Mouse (Mus musculus) liver, adult 2 months (tissue): ENCODE data around the gene Lst1. TPM values are rescaled to one million over a fixed set of nuclear protein-coding genes. Genes with fewer than 3 reads are reported as not detected.
A peak's percentile ranks its signal among the peaks of the same experiment; 100 is the strongest.

ENCODE experiments used
- DNase-seq: peaks from one replicate; pipeline ENCODE4 v3.0.0-alpha.2; 2011; ENCODE audit warnings: low read depth, low spot score; ENCODE audit errors: extremely low read depth
- H3K27ac ChIP-seq: fragments of 200-500 bp; replicated peaks from 2 replicates; pipeline ENCODE4 v1.5.1; 2012; ENCODE audit warnings: low read depth, mild to moderate bottlenecking, control low read depth, inconsistent platforms, low read length; ENCODE audit not compliant: insufficient read depth
- H3K27me3 ChIP-seq: fragments of 200-500 bp; 2 replicates; pipeline ENCODE4 v1.6.1; 2012; ENCODE audit warnings: mild to moderate bottlenecking, moderate library complexity, low read length, inconsistent platforms; ENCODE audit not compliant: control insufficient read depth, insufficient read depth
- H3K36me3 ChIP-seq: fragments of 200-500 bp; 2 replicates; pipeline ENCODE4 v1.6.1; 2012; ENCODE audit warnings: low read length, inconsistent platforms; ENCODE audit not compliant: control insufficient read depth, insufficient read depth
- H3K4me1 ChIP-seq: fragments of 200-500 bp; 2 replicates; pipeline ENCODE4 v1.6.1; 2011; ENCODE audit warnings: low read length; ENCODE audit not compliant: control insufficient read depth, insufficient read depth
- H3K4me3 ChIP-seq: fragments of 200-500 bp; 2 replicates; pipeline ENCODE4 v1.5.1; 2011; ENCODE audit warnings: low read depth, mild to moderate bottlenecking, control low read depth, low read length, moderate library complexity; ENCODE audit not compliant: insufficient read depth
- H3K79me2 ChIP-seq: fragments of 200-500 bp; 2 replicates; pipeline ENCODE4 v1.6.1; 2012; ENCODE audit warnings: inconsistent platforms, mild to moderate bottlenecking, low read length, moderate library complexity; ENCODE audit not compliant: control insufficient read depth, insufficient read depth
- H3K9ac ChIP-seq: fragments of 200-500 bp; 2 replicates; pipeline ENCODE4 v1.6.1; 2012; ENCODE audit warnings: low read depth, mild to moderate bottlenecking, control low read depth, inconsistent platforms, low read length
- CTCF ChIP-seq: fragments of 200-500 bp; IDR thresholded peaks from 2 replicates; pipeline ENCODE4 v1.5.1; 2011; ENCODE audit warnings: low read depth, low read length, control low read depth
- POLR2A ChIP-seq: fragments of 200-500 bp; IDR thresholded peaks from 2 replicates; pipeline ENCODE4 v1.6.1; 2011; ENCODE audit warnings: low read length, control low read depth; ENCODE audit not compliant: insufficient read depth; ENCODE audit errors: extremely low read depth
- whole genome bisulfite sequencing: fragments of 180-500 bp; shearing (Covaris S2); methylation state at CpG from one replicate; pipeline ENCODE4 v1.1.7; 2018; 5-methylcytosine and 5-hydroxymethylcytosine counted together
- polyA plus RNA-seq: library from polyadenylated mRNA; depleted of rRNA; stranded (reverse); fragments of >200 nt; gene quantifications from 2 replicates; pipeline ENCODE4 v1.2.3, GENCODE M21; 2012
- total RNA-seq: library from RNA; depleted of rRNA; stranded (reverse); fragments of >200 nt; gene quantifications from 2 replicates; pipeline ENCODE4 v1.2.3, GENCODE M21; 2014

Lst1 gene
- total and polyA plus RNA-seq, 2 experiments, result 10.2 to 11.8 TPM

DNA sequence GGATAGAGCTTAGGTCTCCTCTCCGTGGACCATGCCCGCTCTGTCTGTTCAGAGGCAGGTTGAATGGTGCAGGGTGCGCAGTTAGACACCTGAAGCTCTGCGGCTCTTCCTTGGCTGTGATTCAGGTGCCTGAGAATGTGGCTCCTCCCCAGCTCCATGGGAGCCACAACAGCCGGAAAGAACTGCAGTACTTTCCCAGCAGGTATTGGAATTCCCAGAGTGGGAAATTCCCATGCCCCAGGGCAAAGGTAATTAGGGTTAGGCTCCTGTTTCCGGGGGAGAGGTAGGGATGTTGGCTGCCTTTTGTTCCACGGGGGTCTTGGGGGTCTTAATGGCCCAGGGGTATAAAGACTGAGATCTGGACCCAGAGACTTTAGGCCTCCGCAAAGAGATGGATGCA lies 10.7 kb upstream of the Lst1 start:
- no peak for TF ChIP-seq POLR2A
- TF ChIP-seq CTCF, result no peak
- Histone ChIP-seq H3K4me1 (peaks cover 3% of the 10 kb centered on the region; the same call in 1 of the 2 replicates), H3K4me3 (no peak overlapping the region), H3K79me2 (no peaks in the 10 kb centered on the region), H3K9ac (no peak overlapping the region), H3K27ac (no peak overlapping the region), H3K36me3 (no peaks in the 10 kb centered on the region), H3K27me3 (peaks cover 8% of the 10 kb centered on the region; the same call in 1 of the 2 replicates)
- WGBS, result 46% methylated on average over 8 of the region's 8 CpGs
- no peak for DNase-seq

GRCm38 (mm10) chr17:35198029-35198428 lies 9.8 kb upstream of the Lst1 start:
- Histone ChIP-seq H3K27ac (no peak overlapping the region), H3K4me3 (no peak overlapping the region), H3K4me1 (peaks cover 3% of the 10 kb centered on the region; the same call in 1 of the 2 replicates), H3K27me3 (peaks cover 8% of the 10 kb centered on the region; the same call in 1 of the 2 replicates), H3K79me2 (no peaks in the 10 kb centered on the region), H3K9ac (no peak overlapping the region), H3K36me3 (no peaks in the 10 kb centered on the region)
- 66% methylated on average over 7 of the region's 7 CpGs for WGBS
- TF ChIP-seq CTCF (no peak), POLR2A (no peak)
- no peak for DNase-seq

DNA sequence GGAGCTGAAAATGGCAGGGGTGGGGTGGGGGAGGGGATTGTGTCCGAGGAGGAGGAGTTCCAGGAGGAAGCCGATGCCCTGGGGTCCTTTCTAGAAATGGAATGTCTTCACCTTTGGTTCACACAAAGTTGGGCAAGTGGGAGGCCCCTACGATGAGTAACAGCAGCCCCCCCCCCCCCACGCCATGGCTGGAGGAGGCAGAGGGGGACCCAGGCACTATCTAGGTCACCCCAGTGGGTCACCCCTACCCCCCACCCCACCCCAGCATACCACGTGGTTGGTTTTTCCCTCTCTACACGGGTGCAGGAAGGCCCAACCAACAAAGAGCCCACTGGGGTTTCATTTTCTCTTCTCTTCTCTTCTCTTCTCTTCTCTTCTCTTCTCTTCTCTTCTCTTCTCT lies 8.9 kb upstream of the Lst1 start:
- H3K9ac ChIP-seq, result no peak overlapping the region
- TF ChIP-seq CTCF, result no peak
- TF ChIP-seq POLR2A, result no peak
- H3K36me3 ChIP-seq, result no peaks in the 10 kb centered on the region
- no peaks in the 10 kb centered on the region for H3K79me2 ChIP-seq
- WGBS, result 44% methylated on average over 6 of the region's 6 CpGs
- H3K4me3 ChIP-seq, result no peak overlapping the region
- no peak overlapping the region for H3K27ac ChIP-seq
- peaks cover 8% of the 10 kb centered on the region; the same call in 1 of the 2 replicates for H3K27me3 ChIP-seq
- no peak for DNase-seq
- H3K4me1 ChIP-seq, result peaks cover 3% of the 10 kb centered on the region; the same call in 1 of the 2 replicates

DNA sequence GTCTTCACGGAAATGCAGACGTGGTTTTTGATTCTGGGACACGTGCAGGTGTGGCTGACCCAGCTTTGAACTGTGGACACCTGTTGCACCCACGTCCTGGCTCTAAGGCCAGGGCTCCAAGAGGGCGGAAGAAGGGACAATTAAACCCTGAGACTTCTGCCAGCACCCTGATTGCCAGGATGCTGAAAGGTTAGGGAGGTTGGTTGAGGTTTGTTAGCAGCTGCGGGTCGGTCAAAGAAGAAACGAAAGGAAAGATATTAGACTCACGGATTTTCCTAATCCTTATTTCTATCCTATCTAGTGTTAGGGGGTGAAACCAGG lies 8.0 kb upstream of the Lst1 start:
- Histone ChIP-seq H3K27me3 (peaks cover 8% of the 10 kb centered on the region; the same call in 1 of the 2 replicates), H3K9ac (no peak overlapping the region), H3K79me2 (no peaks in the 10 kb centered on the region), H3K36me3 (no peaks in the 10 kb centered on the region), H3K27ac (no peak overlapping the region), H3K4me1 (peaks cover 3% of the 10 kb centered on the region; the same call in 1 of the 2 replicates), H3K4me3 (peak overlapping the region; percentile 69; the same call in 1 of the 2 replicates)
- WGBS, result 34% methylated on average over 9 of the region's 9 CpGs
- DNase-seq, result no peak
- no peak for TF ChIP-seq POLR2A
- TF ChIP-seq CTCF, result no peak

DNA sequence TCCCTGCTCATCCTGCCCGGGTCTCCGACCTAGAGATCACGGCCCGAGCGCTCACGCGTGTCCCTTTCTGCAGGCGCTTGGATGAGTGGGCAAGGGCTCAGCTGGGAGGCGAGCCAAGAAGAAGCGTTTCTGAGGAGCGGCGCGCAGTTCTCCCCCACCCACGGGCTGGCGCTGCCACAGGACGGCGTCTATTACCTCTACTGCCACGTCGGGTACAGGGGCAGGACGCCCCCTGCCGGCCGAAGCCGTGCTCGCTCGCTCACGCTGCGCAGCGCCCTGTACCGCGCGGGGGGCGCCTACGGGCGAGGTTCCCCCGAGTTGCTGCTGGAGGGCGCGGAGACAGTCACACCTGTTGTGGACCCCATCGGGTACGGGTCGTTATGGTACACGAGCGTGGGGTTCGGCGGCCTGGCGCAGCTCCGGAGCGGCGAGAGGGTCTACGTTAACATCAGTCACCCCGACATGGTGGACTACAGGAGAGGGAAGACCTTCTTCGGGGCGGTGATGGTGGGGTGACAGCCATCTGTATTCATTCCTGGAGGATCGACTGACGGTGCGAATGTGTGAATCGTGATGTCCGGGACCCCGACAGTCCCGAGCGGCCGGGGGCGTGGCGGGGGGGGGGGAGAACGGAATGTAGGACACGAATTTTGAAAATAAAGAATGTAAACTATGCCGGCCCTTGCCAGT lies 7.5 kb upstream of the Lst1 start:
- Histone ChIP-seq H3K79me2 (no peaks in the 10 kb centered on the region), H3K4me1 (peaks cover 3% of the 10 kb centered on the region; the same call in 1 of the 2 replicates), H3K4me3 (peak overlapping the region; percentile 69), H3K27ac (no peak overlapping the region), H3K9ac (peak overlapping the region; percentile 68), H3K27me3 (peaks cover 8% of the 10 kb centered on the region; the same call in 1 of the 2 replicates), H3K36me3 (no peaks in the 10 kb centered on the region)
- 3% methylated on average over 66 of the region's 66 CpGs for WGBS
- DNase-seq, result no peak
- peak; percentile 92 for TF ChIP-seq CTCF
- 0 out of 2 replicates have a peak, but pooled peaks have one; percentile 6 for TF ChIP-seq POLR2A
